Mouse (Mus musculus): Measurements from ENCODE around the gene Erich2. TPM values are rescaled to one million over a fixed set of nuclear protein-coding genes. Genes with fewer than 3 reads are reported as not detected.
"Not testable (repeated sequence)": the region's sequence is repeated elsewhere in the genome, so short reads cannot be mapped to it uniquely, and the experiment has no call there.

Erich2 gene
- 0.88 and 1.5 TPM in 2 replicates for polyA plus RNA-seq (2015; fragmentation: Nextera tagmentation; extraction: Ambion mirVana)

- Histone ChIP-seq H3K9me3 (no peaks in the 10 kb centered on the region), H3K9ac (peak within 1 kb of the TSS; percentile 24), H3K4me3 (replicated peaks) (peak within 1 kb of the TSS; percentile 47), H3K27ac (no peak within 1 kb of the TSS), H3K36me3 (no peaks in the 10 kb centered on the region), H3K4me2 (replicated peaks) (peak within 1 kb of the TSS; percentile 90), H3K4me1 (replicated peaks) (peaks cover 5% of the 10 kb centered on the region; the same call in 1 of the 2 replicates), H3K27me3 (replicated peaks) (no peaks in the 10 kb centered on the region)
- WGBS: 20% methylated on average over 10 of the region's 10 CpGs
- no peak for ATAC-seq
Measured at GRCm38 (mm10) chr2:70508496-70508895, at the start of gene Erich2. Gene Erich2, plus strand, starts transcription at chr2:70508819.

GRCm38 (mm10) chr2:70463606-70464005 lies 45.0 kb upstream of the Erich2 start:
- H3K36me3 ChIP-seq: no peaks in the 10 kb centered on the region
- ATAC-seq: no peak
- WGBS: 91% methylated on average over 1 of the region's 1 CpGs

GRCm38 (mm10) chr2:70471136-70471535 lies 37.5 kb upstream of the Erich2 start:
- Histone ChIP-seq H3K27ac (no peak overlapping the region), H3K27me3 (replicated peaks) (peaks cover 44% of the 10 kb centered on the region), H3K4me1 (replicated peaks) (peaks cover 30% of the 10 kb centered on the region), H3K9me3 (no peaks in the 10 kb centered on the region), H3K36me3 (no peaks in the 10 kb centered on the region), H3K4me2 (replicated peaks) (no peak overlapping the region), H3K4me3 (replicated peaks) (no peak overlapping the region), H3K9ac (no peak overlapping the region)
- WGBS: 38% methylated on average over 5 of the region's 5 CpGs
- ATAC-seq: no peak

More at GRCm38 (mm10) chr2:70463606-70464005, 45.0 kb upstream of the Erich2 start:
- Histone ChIP-seq H3K4me1 (replicated peaks) (no peaks in the 10 kb centered on the region), H3K4me3 (replicated peaks) (no peak overlapping the region), H3K9ac (no peak overlapping the region), H3K27ac (no peak overlapping the region), H3K9me3 (no peaks in the 10 kb centered on the region), H3K27me3 (replicated peaks) (no peaks in the 10 kb centered on the region), H3K4me2 (replicated peaks) (no peak overlapping the region)

GRCm38 (mm10) chr2:70471861-70472620 lies 36.6 kb upstream of the Erich2 start:
- H3K4me1 ChIP-seq (replicated peaks): peaks cover 38% of the 10 kb centered on the region
- peak overlapping the region; percentile 81 for H3K4me2 ChIP-seq (replicated peaks)
- peaks cover 53% of the 10 kb centered on the region for H3K27me3 ChIP-seq (replicated peaks)
- H3K9me3 ChIP-seq: no peaks in the 10 kb centered on the region
- 0 out of 2 replicates have a peak overlapping the region, but pooled peaks have one; percentile 20 for H3K9ac ChIP-seq
- H3K27ac ChIP-seq: no peak overlapping the region
- no peaks in the 10 kb centered on the region for H3K36me3 ChIP-seq
- under 1% methylated on average over 48 of the region's 48 CpGs for WGBS
- ATAC-seq: no peak
- H3K4me3 ChIP-seq (replicated peaks): peak overlapping the region; percentile 37

- no peaks in the 10 kb centered on the region for H3K9me3 ChIP-seq
- H3K27ac ChIP-seq: no peak overlapping the region
- WGBS: 29% methylated on average over 13 of the region's 13 CpGs
- peak overlapping the region; percentile 0; the same call in 1 of the 2 replicates for H3K4me2 ChIP-seq (replicated peaks)
- no peak for ATAC-seq
- H3K36me3 ChIP-seq: no peaks in the 10 kb centered on the region
- no peak overlapping the region for H3K9ac ChIP-seq
- no peak overlapping the region for H3K4me3 ChIP-seq (replicated peaks)
- no peaks in the 10 kb centered on the region for H3K27me3 ChIP-seq (replicated peaks)
- H3K4me1 ChIP-seq (replicated peaks): no peaks in the 10 kb centered on the region
Measured at GRCm38 (mm10) chr2:70497715-70498318, 10.8 kb upstream of the Erich2 start.

- no peak overlapping the region for H3K4me3 ChIP-seq (replicated peaks)
- peaks cover under 1% of the 10 kb centered on the region; the same call in 1 of the 2 replicates for H3K4me1 ChIP-seq (replicated peaks)
- 76% methylated on average over 10 of the region's 10 CpGs for WGBS
- no peaks in the 10 kb centered on the region for H3K9me3 ChIP-seq
- no peak overlapping the region for H3K9ac ChIP-seq
- no peaks in the 10 kb centered on the region for H3K27me3 ChIP-seq (replicated peaks)
- H3K36me3 ChIP-seq: no peaks in the 10 kb centered on the region
- no peak overlapping the region for H3K27ac ChIP-seq
- no peak for ATAC-seq
- H3K4me2 ChIP-seq (replicated peaks): no peak overlapping the region
Measured at GRCm38 (mm10) chr2:70503436-70503835, 5.2 kb upstream of the Erich2 start.

- H3K9me3 ChIP-seq: no peaks in the 10 kb centered on the region
- H3K36me3 ChIP-seq: no peaks in the 10 kb centered on the region
- no peak overlapping the region for H3K27ac ChIP-seq
- no peak overlapping the region for H3K4me2 ChIP-seq (replicated peaks)
- no peak overlapping the region for H3K4me3 ChIP-seq (replicated peaks)
- peaks cover 5% of the 10 kb centered on the region; the same call in 1 of the 2 replicates for H3K4me1 ChIP-seq (replicated peaks)
- no peak for ATAC-seq
- H3K9ac ChIP-seq: no peak overlapping the region
- WGBS: 13% methylated on average over 1 of the region's 1 CpGs
- no peaks in the 10 kb centered on the region for H3K27me3 ChIP-seq (replicated peaks)
Measured at GRCm38 (mm10) chr2:70505229-70505628, 3.4 kb upstream of the Erich2 start.

- ATAC-seq: no peak
- H3K27ac ChIP-seq: no peak overlapping the region
- no peaks in the 10 kb centered on the region for H3K27me3 ChIP-seq (replicated peaks)
- H3K4me1 ChIP-seq (replicated peaks): peaks cover 5% of the 10 kb centered on the region; the same call in 1 of the 2 replicates
- 23% methylated on average over 4 of the region's 4 CpGs for WGBS
- H3K4me3 ChIP-seq (replicated peaks): no peak overlapping the region
- no peak overlapping the region for H3K9ac ChIP-seq
- H3K9me3 ChIP-seq: no peaks in the 10 kb centered on the region
- no peaks in the 10 kb centered on the region for H3K36me3 ChIP-seq
- H3K4me2 ChIP-seq (replicated peaks): no peak overlapping the region
Measured at GRCm38 (mm10) chr2:70505896-70506295, 2.7 kb upstream of the Erich2 start.

GRCm38 (mm10) chr2:70506372-70506771 lies 2.2 kb upstream of the Erich2 start:
- no peak overlapping the region for H3K4me3 ChIP-seq (replicated peaks)
- H3K27ac ChIP-seq: no peak overlapping the region
- no peaks in the 10 kb centered on the region for H3K36me3 ChIP-seq
- WGBS: 42% methylated on average over 2 of the region's 2 CpGs
- ATAC-seq: no peak
- no peaks in the 10 kb centered on the region for H3K27me3 ChIP-seq (replicated peaks)
- no peak overlapping the region for H3K9ac ChIP-seq
- no peak overlapping the region for H3K4me2 ChIP-seq (replicated peaks)
- H3K4me1 ChIP-seq (replicated peaks): peaks cover 5% of the 10 kb centered on the region; the same call in 1 of the 2 replicates
- no peaks in the 10 kb centered on the region for H3K9me3 ChIP-seq

- under 1% methylated on average over 56 of the region's 56 CpGs for WGBS
- H3K36me3 ChIP-seq: no peaks in the 10 kb centered on the region
- H3K27me3 ChIP-seq (replicated peaks): no peaks in the 10 kb centered on the region
- H3K4me1 ChIP-seq (replicated peaks): peaks cover 5% of the 10 kb centered on the region; the same call in 1 of the 2 replicates
- no peaks in the 10 kb centered on the region for H3K9me3 ChIP-seq
- H3K4me2 ChIP-seq (replicated peaks): peak overlapping the region; percentile 90
- H3K9ac ChIP-seq: peak overlapping the region; percentile 24
- H3K27ac ChIP-seq: no peak overlapping the region
- peak; percentile 99 for ATAC-seq
- peak overlapping the region; percentile 47 for H3K4me3 ChIP-seq (replicated peaks)
Measured at GRCm38 (mm10) chr2:70509021-70509632, 508 bp downstream of the Erich2 start.

GRCm38 (mm10) chr2:70538283-70538682 lies 29.7 kb downstream of the Erich2 start:
- not testable (repeated sequence) for H3K4me2 ChIP-seq (replicated peaks); H3K9ac ChIP-seq; H3K4me1 ChIP-seq (replicated peaks); ATAC-seq; H3K4me3 ChIP-seq (replicated peaks); H3K27me3 ChIP-seq (replicated peaks); H3K36me3 ChIP-seq; H3K27ac ChIP-seq; H3K9me3 ChIP-seq
- WGBS: 43% methylated on average over 7 of the region's 7 CpGs

GRCm38 (mm10) chr2:70550671-70551070 lies 42.1 kb downstream of the Erich2 start:
- 57% methylated on average over 6 of the region's 6 CpGs for WGBS
- ATAC-seq: no peak
- Histone ChIP-seq H3K27ac (no peak overlapping the region), H3K4me3 (replicated peaks) (no peak overlapping the region), H3K4me1 (replicated peaks) (no peaks in the 10 kb centered on the region), H3K36me3 (no peaks in the 10 kb centered on the region), H3K27me3 (replicated peaks) (no peaks in the 10 kb centered on the region), H3K9me3 (no peaks in the 10 kb centered on the region), H3K4me2 (replicated peaks) (no peak overlapping the region), H3K9ac (no peak overlapping the region)

Data from intestine, embryonic 15.5 days (tissue).